Mouse (Mus musculus) left cerebral cortex, postnatal 10 days (tissue): ENCODE measurements around the gene Apaf1. TPM values are rescaled to one million over a fixed set of nuclear protein-coding genes. Genes with fewer than 3 reads are reported as not detected.

ENCODE experiments used
- DNase-seq, 2 experiments: peaks; one replicate each; pipeline ENCODE4 v3.0.0; 2021 to 2022; ENCODE audit warnings: low spot score in 2 of 2, mixed read lengths in 1 of 2; ENCODE audit errors: extremely low spot score in 1 of 2
- intact Hi-C: fragments of 180-260 bp; cut with DNase I; formaldehyde crosslinking; loops from one replicate; pipeline ENCODE4 v1.15.1; 2025
- total RNA-seq, 2 experiments: library from RNA; stranded (reverse); gene quantifications; 2 replicates each; pipeline ENCODE4 v1.2.3; 2021

The Apaf1 gene
- 10 to 100 TPM; 18.2 to 19.3 TPM for total RNA-seq

GRCm38 (mm10) chr10:91082550-91083392, at the start of gene Apaf1, which contains the start of gene Ikbip:
Gene Apaf1 (minus strand): TSS chr10:91082770.
Gene Ikbip (plus strand): TSS chr10:91082940.
- peak; percentile 99 to 100 for DNase-seq
- intact Hi-C loops = loop anchor here (5.0 kb wide), 1 partner anchor 40 kb away; the partner anchor contains the start of gene Slc25a3

GRCm38 (mm10) chr10:91131565-91131964, 49.0 kb upstream of the Apaf1 start:
- intact Hi-C loops = no loop called here
- DNase-seq = no peak

- DNase-seq = no peak
- intact Hi-C loops = no loop called here
Observed at GRCm38 (mm10) chr10:91130792-91131191, 48.2 kb upstream of the Apaf1 start.

- intact Hi-C loops = no loop called here
- DNase-seq = no peak
Observed at GRCm38 (mm10) chr10:91128551-91129160, 46.1 kb upstream of the Apaf1 start.

GRCm38 (mm10) chr10:91127395-91127794, 44.8 kb upstream of the Apaf1 start:
- DNase-seq = no peak
- intact Hi-C loops = no loop called here

GRCm38 (mm10) chr10:91126618-91127355, 44.2 kb upstream of the Apaf1 start:
- intact Hi-C loops = no loop called here
- no peak for DNase-seq

- DNase-seq = peak; percentile 97 to 99
- intact Hi-C loops = loop anchor here (5.0 kb wide), 1 partner anchor 42 kb away; the partner anchor contains the start of genes Apaf1 and Ikbip
Observed at GRCm38 (mm10) chr10:91123828-91124822, 41.6 kb upstream of the Apaf1 start, which contains the start of gene Slc25a3. Gene Slc25a3 (minus strand): TSS chr10:91124059.

GRCm38 (mm10) chr10:91123281-91123827, 40.8 kb upstream of the Apaf1 start:
- intact Hi-C loops = loop anchor here (5.0 kb wide), 1 partner anchor 41 kb away; the partner anchor contains the start of genes Apaf1 and Ikbip

GRCm38 (mm10) chr10:91122646-91123045, 40.1 kb upstream of the Apaf1 start:
- DNase-seq = no peak

More at GRCm38 (mm10) chr10:91123281-91123827, 40.8 kb upstream of the Apaf1 start:
- peak in 1 of 2 experiments; percentile 63 for DNase-seq

GRCm38 (mm10) chr10:91116958-91117357, 34.4 kb upstream of the Apaf1 start:
- intact Hi-C loops = no loop called here
- no peak for DNase-seq

More at GRCm38 (mm10) chr10:91122646-91123045, 40.1 kb upstream of the Apaf1 start:
- intact Hi-C loops = loop anchor here (5.0 kb wide), 1 partner anchor 40 kb away; the partner anchor contains the start of genes Apaf1 and Ikbip

- DNase-seq = no peak
- intact Hi-C loops = no loop called here
Observed at GRCm38 (mm10) chr10:91109841-91110240, 27.3 kb upstream of the Apaf1 start.

- DNase-seq = no peak
Observed at GRCm38 (mm10) chr10:91105981-91106380, 23.4 kb upstream of the Apaf1 start.

GRCm38 (mm10) chr10:91102799-91103590, 20.4 kb upstream of the Apaf1 start:
- intact Hi-C loops = no loop called here
- no peak for DNase-seq

More at GRCm38 (mm10) chr10:91105981-91106380, 23.4 kb upstream of the Apaf1 start:
- intact Hi-C loops = no loop called here

- DNase-seq = no peak
- intact Hi-C loops = no loop called here
Observed at GRCm38 (mm10) chr10:91101936-91102335, 19.4 kb upstream of the Apaf1 start.

- intact Hi-C loops = no loop called here
Observed at GRCm38 (mm10) chr10:91100101-91100500, 17.5 kb upstream of the Apaf1 start.

GRCm38 (mm10) chr10:91098056-91098455, 15.5 kb upstream of the Apaf1 start:
- no peak for DNase-seq
- intact Hi-C loops = no loop called here

More at GRCm38 (mm10) chr10:91100101-91100500, 17.5 kb upstream of the Apaf1 start:
- no peak for DNase-seq
